ENCODE assay signal across 20 mouse cellular contexts in genomic region chr8:88648322-88648721, GRCm38 (mm10). TPM values are rescaled to one million over a fixed set of nuclear protein-coding genes. Genes with fewer than 3 reads are reported as not detected.
DNase-seq lines count a peak whose midpoint lies in the region; ATAC-seq and TF ChIP-seq lines count a peak whose summit lies in the region.
"Had no signal": no experiment of that assay in that cellular context is flagged by ENCODE, and none has a peak within 500 bp of the region (broad histone marks: within the 10 kb centered on the region; RNA-seq: fewer than 3 reads in every experiment).

No protein-coding gene starts in this region.

- 0 out of 2 replicates have a peak, but pooled peaks have one; percentile 18 for ATAC-seq in forebrain, embryonic 11.5 days (replicated peaks; ENCODE audit: low FRiP score)
- no peak for ATAC-seq in kidney, postnatal 0 days (replicated peaks; ENCODE audit: low FRiP score, low read depth)
- no peak for ATAC-seq in stomach, embryonic 14.5 days (ENCODE audit: insufficient number of reproducible peaks, insufficient read depth, low FRiP score, low read depth)
- no peak for ATAC-seq in stomach, postnatal 0 days (ENCODE audit: low FRiP score, low TSS enrichment)
- ATAC-seq: forebrain, embryonic 16.5 days; inflammation-experienced regulatory T-cells, adult 6 months had no signal

- peaks cover 5% of the 10 kb centered on the region; the same call in 1 of the 2 replicates for H3K4me1 ChIP-seq in forebrain, embryonic 11.5 days (replicated peaks; ENCODE audit: control insufficient read depth, insufficient read depth, low read length)
- peaks cover 22% of the 10 kb centered on the region for H3K4me1 ChIP-seq in forebrain, embryonic 10.5 days
- H3K4me1 ChIP-seq in kidney, postnatal 0 days (replicated peaks; ENCODE audit: insufficient read depth, low read length) = 0 out of 2 replicates have a peak, but pooled peaks cover 7% of the 10 kb centered on the region
- peaks cover 3% of the 10 kb centered on the region for H3K4me1 ChIP-seq in stomach, embryonic 14.5 days (ENCODE audit: control insufficient read depth, insufficient read depth, low read length)
- H3K4me1 ChIP-seq in stomach, postnatal 0 days (replicated peaks; ENCODE audit: control insufficient read depth, insufficient read depth) = peaks cover 3% of the 10 kb centered on the region; the same call in 1 of the 2 replicates

- no peak overlapping the region for H3K27ac ChIP-seq in forebrain, embryonic 11.5 days (ENCODE audit: low read depth, low read length)
- H3K27ac ChIP-seq in forebrain, embryonic 10.5 days = no peak overlapping the region
- no peak overlapping the region for H3K27ac ChIP-seq in kidney, postnatal 0 days
- H3K27ac ChIP-seq in stomach, embryonic 14.5 days (ENCODE audit: low read length) = no peak overlapping the region
- H3K27ac ChIP-seq in stomach, postnatal 0 days (replicated peaks) = no peak overlapping the region
- H3K27ac ChIP-seq: heart, embryonic 15.5 days; limb, embryonic 13.5 days; liver, embryonic 15.5 days had no signal

- H3K4me2 ChIP-seq in forebrain, embryonic 11.5 days (ENCODE audit: low read depth, low read length, severe bottlenecking) = no peak overlapping the region
- H3K4me2 ChIP-seq in kidney, postnatal 0 days (ENCODE audit: low read length) = 0 out of 2 replicates have a peak overlapping the region, but pooled peaks have one; percentile 79
- 0 out of 2 replicates have a peak overlapping the region, but pooled peaks have one; percentile 60 for H3K4me2 ChIP-seq in stomach, embryonic 14.5 days (replicated peaks; ENCODE audit: low read depth, low read length)
- H3K4me2 ChIP-seq in stomach, postnatal 0 days (replicated peaks; ENCODE audit: low read depth) = no peak overlapping the region; the same call in 1 of the 2 replicates

- no peak overlapping the region for H3K4me3 ChIP-seq in forebrain, embryonic 11.5 days (ENCODE audit: low read depth, low read length)
- no peak overlapping the region for H3K4me3 ChIP-seq in forebrain, embryonic 10.5 days
- H3K4me3 ChIP-seq in kidney, postnatal 0 days (replicated peaks; ENCODE audit: low read depth, low read length) = no peak overlapping the region
- no peak overlapping the region for H3K4me3 ChIP-seq in stomach, embryonic 14.5 days (ENCODE audit: low read depth, low read length)
- H3K4me3 ChIP-seq in stomach, postnatal 0 days (ENCODE audit: low read depth, low read length) = no peak overlapping the region

- H3K27me3 ChIP-seq in forebrain, embryonic 11.5 days (ENCODE audit: control insufficient read depth, insufficient read depth, low read length) = no peaks in the 10 kb centered on the region
- H3K27me3 ChIP-seq in forebrain, embryonic 10.5 days (ENCODE audit: poor library complexity, severe bottlenecking) = peaks cover 40% of the 10 kb centered on the region
- no peaks in the 10 kb centered on the region for H3K27me3 ChIP-seq in kidney, postnatal 0 days (ENCODE audit: insufficient read depth, low read length)
- no peaks in the 10 kb centered on the region for H3K27me3 ChIP-seq in stomach, embryonic 14.5 days (ENCODE audit: control insufficient read depth, insufficient read depth, low read length)
- H3K27me3 ChIP-seq in stomach, postnatal 0 days (ENCODE audit: control insufficient read depth, insufficient read depth, low read length) = no peaks in the 10 kb centered on the region

- TF ChIP-seq CTCF in kidney, postnatal 0 days (IDR thresholded peaks at IDR 0.05; ENCODE audit: low read depth) = no peak
- no peak for TF ChIP-seq CTCF in stomach, postnatal 0 days (IDR thresholded peaks at IDR 0.05; ENCODE audit: low read depth)

- H3K9ac ChIP-seq in forebrain, embryonic 11.5 days (ENCODE audit: low read length) = no peak overlapping the region
- H3K9ac ChIP-seq in kidney, postnatal 0 days (ENCODE audit: low read depth, low read length) = no peak overlapping the region
- H3K9ac ChIP-seq in stomach, embryonic 14.5 days (replicated peaks; ENCODE audit: low read depth, low read length) = no peak overlapping the region
- H3K9ac ChIP-seq in stomach, postnatal 0 days (ENCODE audit: low read length) = no peak overlapping the region
- H3K9ac ChIP-seq: liver, embryonic 15.5 days had no signal

- no peak for TF ChIP-seq EP300 in stomach, postnatal 0 days (optimal IDR thresholded peaks at IDR 0.05)

- DNase-seq in forebrain, embryonic 11.5 days (ENCODE audit: low spot score) = no peak
- DNase-seq in forebrain, embryonic 10.5 days (ENCODE audit: extremely low spot score, low spot score) = no peak
- DNase-seq in kidney, postnatal 0 days (ENCODE audit: low spot score) = no peak
- DNase-seq in kidney, adult 8-10 months = no peak
- DNase-seq in stomach, postnatal 0 days (ENCODE audit: low spot score) = no peak
- no peak for DNase-seq in urinary bladder, adult 18-20 months (ENCODE audit: low spot score in 2 of 2)
- no peak for DNase-seq in adrenal gland, adult (ENCODE audit: inconsistent age in 2 of 2, low spot score in 1 of 2)
- DNase-seq: adrenal gland, postnatal 36 days; cerebellum, adult 9-11 months; heart, adult 18-20 months; kidney, postnatal 10 days; layer of hippocampus, adult 9-11 months; midbrain, embryonic 14.5 days; thymus, postnatal 14 days had no signal

- H3K36me3 ChIP-seq in forebrain, embryonic 11.5 days (ENCODE audit: control insufficient read depth, insufficient read depth, low read length) = no peaks in the 10 kb centered on the region
- no peaks in the 10 kb centered on the region for H3K36me3 ChIP-seq in forebrain, embryonic 10.5 days (replicated peaks)
- H3K36me3 ChIP-seq in kidney, postnatal 0 days (ENCODE audit: insufficient read depth, low read length) = no peaks in the 10 kb centered on the region
- no peaks in the 10 kb centered on the region for H3K36me3 ChIP-seq in stomach, embryonic 14.5 days (ENCODE audit: control insufficient read depth, insufficient read depth, low read length)
- no peaks in the 10 kb centered on the region for H3K36me3 ChIP-seq in stomach, postnatal 0 days (ENCODE audit: control insufficient read depth, insufficient read depth, low read length)
- H3K36me3 ChIP-seq: heart, embryonic 15.5 days; limb, embryonic 13.5 days; liver, embryonic 15.5 days had no signal

- H3K9me3 ChIP-seq in forebrain, embryonic 11.5 days (ENCODE audit: control insufficient read depth, low read length) = no peaks in the 10 kb centered on the region
- no peaks in the 10 kb centered on the region for H3K9me3 ChIP-seq in forebrain, embryonic 10.5 days
- no peaks in the 10 kb centered on the region for H3K9me3 ChIP-seq in kidney, postnatal 0 days (replicated peaks; ENCODE audit: low read length)
- no peaks in the 10 kb centered on the region for H3K9me3 ChIP-seq in stomach, embryonic 14.5 days (ENCODE audit: control insufficient read depth, low read depth, low read length)
- H3K9me3 ChIP-seq in stomach, postnatal 0 days (ENCODE audit: control insufficient read depth, low read length) = no peaks in the 10 kb centered on the region
- H3K9me3 ChIP-seq: heart, embryonic 15.5 days; limb, embryonic 13.5 days; liver, embryonic 15.5 days had no signal

RNA-seq across cellular contexts. Expression of gene Nod2, which starts 1.2 kb away (rescaled TPM):
- 0.07 and 0.13 TPM in 2 replicates for polyA plus RNA-seq in forebrain, embryonic 11.5 days (2014; fragmentation: Nextera tagmentation; extraction: Ambion mirVana)
- polyA plus RNA-seq in forebrain, embryonic 10.5 days (2016; fragmentation: Nextera tagmentation; extraction: Ambion mirVana) = 0.07 and 0.20 TPM in 2 replicates
- polyA plus RNA-seq in kidney, postnatal 0 days (2015; fragmentation: Nextera tagmentation; extraction: Ambion mirVana) = 0.32 and 0.38 TPM in 2 replicates
- 0.13 and 0.25 TPM in 2 replicates for polyA plus RNA-seq in stomach, embryonic 14.5 days (2014; fragmentation: Nextera tagmentation; extraction: Ambion mirVana)
- polyA plus RNA-seq in stomach, postnatal 0 days (2015; fragmentation: Nextera tagmentation; extraction: Ambion mirVana) = 0.12 and 0.15 TPM in 2 replicates

RNA-seq across cellular contexts. Expression of gene Snx20, which starts 12.4 kb away (rescaled TPM):
- polyA plus RNA-seq in forebrain, embryonic 11.5 days (2014; fragmentation: Nextera tagmentation; extraction: Ambion mirVana) = 0.83 and 0.95 TPM in 2 replicates
- polyA plus RNA-seq in forebrain, embryonic 10.5 days (2016; fragmentation: Nextera tagmentation; extraction: Ambion mirVana) = 0.47 and 1.0 TPM in 2 replicates
- polyA plus RNA-seq in kidney, postnatal 0 days (2015; fragmentation: Nextera tagmentation; extraction: Ambion mirVana) = 2.9 and 3.0 TPM in 2 replicates
- 1.2 and 2.4 TPM in 2 replicates for polyA plus RNA-seq in stomach, embryonic 14.5 days (2014; fragmentation: Nextera tagmentation; extraction: Ambion mirVana)
- 2.0 and 2.1 TPM in 2 replicates for polyA plus RNA-seq in stomach, postnatal 0 days (2015; fragmentation: Nextera tagmentation; extraction: Ambion mirVana)

RNA-seq across cellular contexts. Expression of gene Cyld, which starts 48.5 kb away (rescaled TPM):
- 12.9 and 13.2 TPM in 2 replicates for polyA plus RNA-seq in forebrain, embryonic 11.5 days (2014; fragmentation: Nextera tagmentation; extraction: Ambion mirVana)
- polyA plus RNA-seq in forebrain, embryonic 10.5 days (2016; fragmentation: Nextera tagmentation; extraction: Ambion mirVana) = 8.5 and 10.0 TPM in 2 replicates
- polyA plus RNA-seq in kidney, postnatal 0 days (2015; fragmentation: Nextera tagmentation; extraction: Ambion mirVana) = 9.5 and 11.4 TPM in 2 replicates
- 16.7 and 18.1 TPM in 2 replicates for polyA plus RNA-seq in stomach, embryonic 14.5 days (2014; fragmentation: Nextera tagmentation; extraction: Ambion mirVana)
- 6.9 and 7.4 TPM in 2 replicates for polyA plus RNA-seq in stomach, postnatal 0 days (2015; fragmentation: Nextera tagmentation; extraction: Ambion mirVana)

Comparison
In these comparisons a context has a peak if more than half of its experiments do, and no peak if none do; other contexts are left out.
1. H3K4me2 ChIP-seq: peak in kidney, postnatal 0 days (single experiment) and stomach, embryonic 14.5 days (single experiment); none in forebrain, embryonic 11.5 days (single experiment) and stomach, postnatal 0 days (single experiment).